Mouse (Mus musculus): Measurements from ENCODE around the gene Angptl4. TPM values are rescaled to one million over a fixed set of nuclear protein-coding genes. Genes with fewer than 3 reads are reported as not detected.
"Not testable (repeated sequence)": the region's sequence is repeated elsewhere in the genome, so short reads cannot be mapped to it uniquely, and the experiment has no call there.

The Angptl4 gene
- total RNA-seq, 2 experiments from 2014 or later = 3.3 to 5.9 TPM

DNA sequence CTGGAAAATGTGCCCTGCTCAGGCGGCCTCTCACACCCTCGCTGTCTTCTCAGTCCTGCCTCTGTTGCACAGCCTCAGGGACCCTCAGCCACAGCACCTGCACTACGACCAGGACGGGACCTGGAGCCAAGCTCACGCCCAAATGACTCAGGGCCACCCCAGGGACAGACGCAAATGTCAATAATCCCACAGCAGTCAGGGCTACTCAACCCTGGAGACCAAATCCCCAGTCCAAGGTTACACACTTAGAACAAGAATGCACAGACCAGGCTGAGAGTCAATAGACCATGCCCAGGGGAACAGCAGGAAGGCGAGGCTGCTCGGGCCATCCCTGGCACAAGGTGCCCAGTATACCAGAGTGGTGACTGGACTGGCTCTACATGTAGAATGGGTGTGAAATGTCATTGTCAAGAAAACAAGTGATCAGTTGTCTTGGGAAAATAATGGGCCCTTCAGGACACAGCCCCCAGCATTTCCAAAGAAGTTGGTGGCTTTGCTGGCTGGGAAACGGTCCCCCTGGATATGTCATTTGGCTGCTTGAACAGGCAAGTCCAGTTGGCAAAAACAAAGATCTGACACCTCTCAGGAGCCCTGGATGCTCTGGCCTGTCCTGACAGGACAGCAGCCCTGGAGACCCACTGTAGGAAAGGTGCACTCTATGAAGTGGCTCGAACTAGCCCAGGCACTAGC lies 26.1 kb downstream of the Angptl4 start:
- DNase-seq = no peak

DNA sequence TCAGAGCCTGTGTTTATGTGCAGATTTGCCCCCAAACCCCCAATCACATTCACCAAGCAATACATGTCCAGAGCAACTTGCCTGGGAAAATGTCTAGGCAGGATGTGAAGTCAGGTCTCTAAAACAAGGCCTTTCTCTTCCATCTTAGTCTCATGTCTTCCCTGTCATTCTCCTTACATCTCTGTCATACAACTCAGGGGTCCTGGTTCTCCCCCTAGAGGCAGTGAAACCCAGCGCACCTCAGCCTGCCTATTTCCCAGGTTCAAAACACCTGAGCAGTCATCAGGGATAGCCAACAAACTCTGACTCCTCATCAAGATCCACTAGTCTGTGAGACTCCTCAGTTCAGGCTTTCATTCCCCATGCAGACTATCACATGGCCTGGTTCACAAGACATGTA lies 27.0 kb downstream of the Angptl4 start:
- no peak for DNase-seq

DNA sequence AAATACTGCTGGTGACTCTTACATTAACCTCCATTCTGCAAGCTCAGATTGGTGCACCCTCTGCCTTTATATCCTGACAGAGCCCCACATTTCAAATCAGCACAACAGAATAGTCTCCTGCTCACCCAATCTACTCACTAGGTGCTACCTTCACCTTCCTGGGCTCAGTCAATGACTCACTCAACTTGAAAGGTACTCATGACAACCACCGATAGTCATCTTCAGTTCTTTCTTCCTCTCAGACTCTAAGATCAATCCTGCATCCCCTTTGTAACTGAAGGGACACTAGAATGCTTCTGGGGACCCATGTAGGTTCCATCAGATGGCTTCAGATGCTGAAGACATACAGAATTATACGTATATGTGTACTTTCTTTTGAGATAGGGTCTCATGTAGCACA lies 29.3 kb downstream of the Angptl4 start:
- no peak for DNase-seq

DNA sequence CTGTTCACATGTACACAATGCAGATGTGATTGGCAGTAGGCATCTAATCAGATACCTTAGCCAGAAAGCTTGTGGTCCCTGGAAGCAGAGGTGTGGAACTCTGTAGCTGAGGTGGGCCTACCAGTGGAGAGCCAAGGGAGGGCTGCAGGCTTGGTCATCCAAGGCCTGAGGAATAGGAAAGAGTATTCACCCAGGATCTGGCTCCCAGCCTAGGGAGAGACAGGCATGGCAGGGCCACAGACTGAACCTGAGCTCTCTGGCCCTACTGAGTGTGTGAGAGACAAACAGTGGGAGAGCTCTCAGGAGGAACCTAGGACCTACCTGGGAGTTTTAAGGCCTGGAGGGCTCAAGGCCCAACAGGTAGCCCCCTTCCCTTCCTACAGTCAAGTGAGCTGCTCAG lies 30.4 kb downstream of the Angptl4 start:
- no peak for DNase-seq

DNA sequence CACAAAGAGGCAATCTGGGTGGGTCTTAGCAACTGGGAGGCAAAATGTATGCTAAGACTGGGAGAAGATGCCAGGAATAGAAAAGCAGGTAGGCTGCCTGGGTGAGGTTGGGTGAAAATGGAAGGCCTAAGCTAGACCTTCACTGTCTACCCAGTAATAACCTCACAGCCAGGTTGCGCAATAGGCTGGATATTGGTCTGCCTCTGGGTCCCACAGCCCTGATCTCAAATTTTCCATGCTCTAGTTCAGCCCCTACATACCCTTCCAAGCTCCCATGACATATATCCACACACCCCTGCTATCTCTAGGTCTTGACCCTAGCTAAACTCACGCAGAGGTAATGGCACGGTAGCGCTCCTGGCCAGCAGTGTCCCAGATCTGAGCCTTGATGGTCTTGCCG lies 32.2 kb downstream of the Angptl4 start:
- DNase-seq = no peak

DNA sequence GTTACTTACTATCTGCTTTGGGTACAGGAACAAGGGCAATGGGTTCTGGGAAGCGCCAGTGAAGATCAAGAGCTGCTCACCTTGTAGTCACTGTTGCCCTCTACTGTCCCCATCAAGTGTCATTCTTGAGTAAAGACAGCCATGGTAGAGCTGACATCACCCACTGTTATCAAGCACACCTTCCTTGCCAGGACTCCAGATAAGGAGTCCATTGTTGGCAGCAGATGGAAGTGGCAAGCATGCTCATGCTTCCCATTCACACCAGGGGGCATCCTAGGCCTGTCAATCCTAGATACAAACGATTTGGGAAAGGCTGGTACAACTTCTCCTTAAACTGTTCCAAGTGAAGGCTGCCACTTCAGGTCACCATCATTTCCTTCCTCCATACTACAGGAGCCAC lies 35.6 kb downstream of the Angptl4 start:
- no peak for DNase-seq

DNA sequence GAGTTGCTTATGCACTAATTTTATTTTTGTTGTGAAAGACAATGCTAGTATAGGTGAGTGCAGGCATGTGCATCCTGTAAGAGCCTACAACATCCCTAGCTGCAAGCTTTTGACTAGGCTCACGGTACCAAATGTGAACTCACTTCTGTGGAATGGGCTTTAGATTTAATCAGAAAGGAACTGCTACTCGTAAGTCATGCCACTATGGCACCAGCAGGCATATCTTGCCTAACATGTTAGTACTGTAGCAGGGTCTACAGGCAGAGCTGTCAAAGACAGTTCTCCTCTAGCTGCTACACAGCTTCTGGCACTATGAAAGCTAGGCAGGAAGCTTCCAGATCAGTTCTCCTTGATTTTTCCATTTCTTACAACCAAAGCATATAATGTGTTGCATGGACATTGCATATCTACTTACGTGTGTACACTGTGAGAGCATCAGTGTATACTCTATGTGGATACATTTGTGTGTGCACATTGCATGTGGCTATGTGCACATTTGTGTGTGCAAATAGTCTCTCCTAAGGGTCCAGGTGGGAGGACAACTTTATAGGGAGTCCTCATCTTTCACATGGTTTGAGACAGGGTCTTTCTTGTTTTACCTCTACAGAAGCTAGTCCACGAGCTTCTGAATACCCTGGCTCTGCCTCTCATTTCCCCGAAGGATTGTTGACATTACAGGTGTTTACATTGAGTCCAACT lies 36.8 kb downstream of the Angptl4 start:
- DNase-seq = no peak

DNA sequence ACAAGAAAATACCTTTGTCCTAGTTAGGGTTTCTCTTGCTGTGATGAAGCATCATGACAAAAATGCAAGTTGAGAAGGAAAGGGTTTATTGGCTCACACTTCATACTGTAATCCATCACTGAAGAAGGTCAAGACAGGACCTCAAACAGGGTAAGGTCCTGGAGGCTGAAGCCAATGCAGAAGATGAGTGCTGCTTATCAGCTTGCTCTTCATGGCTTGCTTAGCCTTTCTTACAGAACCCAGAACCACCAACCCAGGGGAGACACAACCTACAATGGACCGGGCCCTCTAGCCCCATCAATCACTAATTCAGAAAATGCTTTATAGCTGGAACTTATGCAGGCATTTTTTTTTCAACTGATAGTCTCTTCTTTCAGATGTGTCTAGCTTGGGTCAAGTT lies 39.2 kb downstream of the Angptl4 start:
- no peak for DNase-seq

DNA sequence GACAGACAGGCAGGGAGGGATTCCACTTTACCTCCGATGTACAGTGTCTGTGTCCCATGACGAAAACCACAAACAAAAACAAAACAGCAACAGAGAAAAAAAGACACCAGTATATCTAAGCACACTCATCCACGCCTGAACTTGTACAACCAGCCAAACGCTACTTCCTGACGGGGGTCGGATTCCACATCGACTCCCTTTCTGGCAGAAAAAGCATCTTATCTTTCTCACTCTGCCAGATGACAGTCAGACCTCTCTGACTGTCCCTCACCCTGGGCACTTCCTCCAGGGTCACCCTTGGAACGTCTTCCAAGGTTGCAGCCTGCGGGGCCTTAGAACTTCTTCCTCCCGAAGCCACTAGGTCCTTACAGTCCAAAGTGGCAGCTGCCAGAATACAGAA lies 48.1 kb downstream of the Angptl4 start:
- DNase-seq = not testable (repeated sequence)

DNA sequence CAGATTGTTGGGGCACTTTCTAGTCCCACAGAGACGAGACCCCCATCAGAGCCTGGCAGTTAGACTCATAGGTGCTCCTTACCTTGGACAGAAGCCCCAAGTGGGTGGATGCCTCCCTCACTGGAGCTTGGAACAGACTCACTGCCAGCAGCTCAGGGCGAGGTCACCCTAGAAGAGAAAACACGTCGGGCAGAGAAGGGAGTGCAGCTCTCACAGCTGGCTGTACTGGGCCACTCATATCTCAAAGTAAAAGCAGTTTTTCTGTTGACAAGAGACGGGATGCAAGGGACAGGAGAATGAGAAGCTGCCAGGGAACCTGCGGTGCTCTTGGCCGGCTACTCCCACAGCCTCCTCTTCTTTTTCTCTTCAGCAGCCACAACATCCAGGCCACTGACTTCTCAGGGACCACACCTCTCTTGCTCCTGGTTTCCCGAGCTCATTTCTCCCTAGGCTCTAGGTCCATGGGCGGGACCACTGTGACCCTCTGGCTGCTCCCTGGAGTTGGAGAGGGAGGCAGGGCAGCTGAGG lies 49.0 kb downstream of the Angptl4 start:
- not testable (repeated sequence) for DNase-seq

DNA sequence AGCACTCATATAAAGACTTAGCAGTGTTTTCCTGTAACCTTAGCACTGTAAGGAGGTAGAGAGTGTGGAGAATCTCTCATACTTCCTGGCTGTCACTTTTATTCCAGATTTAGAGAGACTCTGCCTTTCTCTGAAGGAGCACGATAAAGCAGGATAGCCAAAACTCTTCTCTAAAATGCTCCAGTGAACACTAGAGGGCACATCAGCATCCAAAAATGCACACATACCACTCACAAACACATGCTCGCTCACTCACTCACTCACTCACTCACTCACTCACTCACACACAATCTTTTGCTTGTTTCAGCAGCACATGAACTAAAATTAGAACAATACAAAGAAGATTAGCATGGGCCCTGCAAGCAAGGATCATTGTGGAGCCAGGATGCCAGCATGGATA lies 52.4 kb downstream of the Angptl4 start:
- no peak for DNase-seq

DNA sequence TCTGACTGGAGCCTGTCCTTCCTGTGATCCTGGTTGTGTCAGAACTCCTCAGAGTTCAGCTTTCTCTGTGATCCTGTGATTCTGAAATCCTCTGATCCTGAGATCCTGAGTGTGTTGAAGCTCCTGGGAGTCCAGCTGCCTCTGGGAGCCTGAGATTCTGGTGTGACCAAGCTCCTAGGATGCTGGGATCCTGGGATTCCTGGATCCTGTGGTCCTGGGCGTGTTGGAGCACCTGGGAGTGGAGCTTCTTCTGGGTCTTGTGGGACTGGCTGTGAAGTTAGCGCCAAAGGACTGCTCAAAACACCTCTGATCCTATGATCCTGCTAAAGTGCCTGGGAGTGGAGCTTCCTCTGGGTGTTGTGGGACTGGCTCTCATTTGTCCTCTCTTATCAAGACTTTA lies 53.2 kb downstream of the Angptl4 start:
- DNase-seq = no peak

Other genes with a start within 250 kb of the Angptl4 start
- 1 to 10 TPM; 1.4 to 1.8 TPM for gene Myo1f, start 226.1 kb downstream of the Angptl4 start, total RNA-seq (2021)
- 10 to 100 TPM; 46.2 to 46.7 TPM for gene Zfp414, start 152.7 kb downstream of the Angptl4 start, total RNA-seq (2021)
- gene Pram1, start 143.8 kb downstream of the Angptl4 start, total RNA-seq (2021) = under 1 TPM in 1 of 2 experiments, not detected in 1; 0.50 TPM
- gene Hnrnpm, start 95.0 kb downstream of the Angptl4 start, total RNA-seq (2021) = 100 to 1,000 TPM; 157 to 166 TPM
- 10 to 100 TPM; 83.7 to 88.1 TPM for gene March2, start 63.2 kb downstream of the Angptl4 start, total RNA-seq (2021)
- gene Rab11b, start 21.3 kb downstream of the Angptl4 start, total RNA-seq (2021) = 100 to 1,000 TPM; 280 to 301 TPM
- 10 to 100 TPM; 35.0 to 36.2 TPM for gene Kank3, start 28.7 kb upstream of the Angptl4 start, total RNA-seq (2021)
- gene Rps28, start 42.7 kb upstream of the Angptl4 start, total RNA-seq (2021) = 100 to 1,000 TPM; 742 to 754 TPM
- gene Ndufa7, start 42.7 kb upstream of the Angptl4 start, total RNA-seq (2021) = 100 to 1,000 TPM; 207 to 228 TPM
- gene Cd320, start 61.3 kb upstream of the Angptl4 start, total RNA-seq (2021) = 10 to 100 TPM; 22.2 to 24.9 TPM
- gene Gm7029, start 92.0 kb upstream of the Angptl4 start, total RNA-seq (2021) = not detected
- 1 to 10 TPM; 1.9 to 2.5 TPM for gene Kifc1, start 108.8 kb upstream of the Angptl4 start, total RNA-seq (2021)
- gene Platr17, start 123.3 kb upstream of the Angptl4 start, total RNA-seq (2021) = not detected
- 10 to 100 TPM; 25.4 to 33.0 TPM for gene Daxx, start 127.6 kb upstream of the Angptl4 start, total RNA-seq (2021)
- 10 to 100 TPM; 32.5 to 38.9 TPM for gene Tapbp, start 134.1 kb upstream of the Angptl4 start, total RNA-seq (2021)
- gene Zbtb22, start 134.1 kb upstream of the Angptl4 start, total RNA-seq (2021) = 10 to 100 TPM; 26.9 to 30.8 TPM
- 10 to 100 TPM; 66.4 to 79.8 TPM for gene Rgl2, start 147.7 kb upstream of the Angptl4 start, total RNA-seq (2021)
- gene Pfdn6, start 158.5 kb upstream of the Angptl4 start, total RNA-seq (2021) = 10 to 100 TPM; 85.6 to 91.8 TPM
- 10 to 100 TPM; 15.9 to 17.9 TPM for gene Wdr46, start 158.8 kb upstream of the Angptl4 start, total RNA-seq (2021)
- gene B3galt4, start 169.7 kb upstream of the Angptl4 start, total RNA-seq (2021) = 1 to 10 TPM; 4.5 to 6.2 TPM
- gene Vps52, start 174.0 kb upstream of the Angptl4 start, total RNA-seq (2021) = 10 to 100 TPM; 80.0 to 84.8 TPM
- gene Rps18, start 174.2 kb upstream of the Angptl4 start, total RNA-seq (2021) = 100 to 1,000 TPM; 327 to 330 TPM
- 10 to 100 TPM; 16.3 to 16.9 TPM for gene H2-K1, start 218.5 kb upstream of the Angptl4 start, total RNA-seq (2021)
- gene Ring1, start 242.8 kb upstream of the Angptl4 start, total RNA-seq (2021) = 10 to 100 TPM; 39.6 to 42.9 TPM
- 10 to 100 TPM; 60.2 to 61.7 TPM for gene H2-Ke6, start 246.2 kb upstream of the Angptl4 start, total RNA-seq (2021)
- 10 to 100 TPM; 88.5 to 92.6 TPM for gene Slc39a7, start 249.9 kb upstream of the Angptl4 start, total RNA-seq (2021)
- gene Rxrb, start 250.0 kb upstream of the Angptl4 start, total RNA-seq (2021) = 10 to 100 TPM; 77.8 to 79.2 TPM